Mouse (Mus musculus): Measurements from ENCODE around the gene Ptpn1. TPM values are rescaled to one million over a fixed set of nuclear protein-coding genes. Genes with fewer than 3 reads are reported as not detected.

Ptpn1 gene
- total RNA-seq, 2 experiments from 2014 or later = 13.8 to 58.4 TPM

DNA sequence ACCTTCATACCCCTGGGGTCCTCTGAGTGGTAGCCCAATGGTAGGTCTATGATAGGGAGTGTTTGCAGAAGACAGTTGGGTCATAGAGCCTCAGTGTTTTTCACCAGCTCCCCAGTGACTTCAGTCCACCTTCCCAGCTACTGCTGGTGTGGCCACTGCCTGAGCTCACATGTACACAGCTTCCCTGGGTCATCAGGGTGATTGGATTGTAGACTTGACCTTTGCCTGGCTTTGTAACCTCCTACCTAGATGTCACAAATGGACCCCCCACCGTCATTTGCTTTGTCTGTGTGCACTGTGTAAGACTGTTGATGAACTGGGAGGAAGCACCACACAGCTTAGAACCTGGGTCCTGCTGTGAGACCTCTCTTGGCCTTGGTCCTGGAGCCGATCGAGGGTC lies 12.3 kb downstream of the Ptpn1 start:
- ATAC-seq (replicated peaks; ENCODE audit: poor library complexity) = no peak

DNA sequence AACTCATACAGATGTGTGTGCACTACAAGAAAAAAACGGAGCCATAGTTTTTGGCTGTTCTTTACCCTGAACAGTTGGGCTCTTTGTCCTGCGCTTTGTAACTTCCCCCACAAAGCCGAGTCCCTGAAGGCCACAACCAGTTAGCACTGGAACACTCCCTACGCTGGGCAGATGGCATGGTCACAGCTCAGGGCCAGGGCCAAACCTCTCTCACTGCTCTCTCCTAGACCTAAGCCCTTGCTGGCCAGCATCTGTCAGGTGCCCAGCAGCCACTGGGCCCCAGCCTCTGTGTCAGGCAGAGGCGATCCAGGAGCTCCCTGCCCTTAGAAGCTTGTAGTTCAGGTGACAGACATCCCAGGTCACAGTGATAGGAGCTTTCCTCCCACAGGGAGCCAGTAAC lies 13.6 kb downstream of the Ptpn1 start:
- no peak for ATAC-seq (replicated peaks; ENCODE audit: poor library complexity)

DNA sequence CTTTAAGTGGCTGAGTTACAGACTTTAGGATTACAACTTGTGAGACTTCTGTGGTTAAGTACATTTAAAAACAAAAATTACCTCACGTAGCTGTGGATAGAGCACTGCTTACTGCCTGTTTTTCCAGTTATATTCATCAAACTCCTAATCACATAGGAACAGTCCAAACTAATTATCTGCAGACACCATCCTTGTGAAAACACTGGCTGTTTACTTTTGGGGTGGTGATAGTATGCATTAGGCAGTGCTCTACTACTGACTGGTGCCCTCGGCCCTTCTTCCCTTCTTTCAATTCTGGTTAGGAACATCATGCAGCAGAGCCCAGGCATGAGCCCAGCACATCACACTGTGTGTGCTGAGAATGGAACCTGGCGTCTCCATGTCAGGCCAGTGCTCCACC lies 15.4 kb downstream of the Ptpn1 start:
- peak; percentile 14 for ATAC-seq (replicated peaks; ENCODE audit: poor library complexity)

GRCm38 (mm10) chr2:167948047-167948446 lies 16.2 kb downstream of the Ptpn1 start:
- ATAC-seq (replicated peaks; ENCODE audit: poor library complexity) = no peak

- no peak for ATAC-seq (replicated peaks; ENCODE audit: poor library complexity)
Observed at GRCm38 (mm10) chr2:167948557-167948956, 16.7 kb downstream of the Ptpn1 start.

GRCm38 (mm10) chr2:167949250-167949649 lies 17.4 kb downstream of the Ptpn1 start:
- peak; percentile 83 for ATAC-seq (replicated peaks; ENCODE audit: poor library complexity)

GRCm38 (mm10) chr2:167949808-167950207 lies 18.0 kb downstream of the Ptpn1 start:
- no peak for ATAC-seq (replicated peaks; ENCODE audit: poor library complexity)

DNA sequence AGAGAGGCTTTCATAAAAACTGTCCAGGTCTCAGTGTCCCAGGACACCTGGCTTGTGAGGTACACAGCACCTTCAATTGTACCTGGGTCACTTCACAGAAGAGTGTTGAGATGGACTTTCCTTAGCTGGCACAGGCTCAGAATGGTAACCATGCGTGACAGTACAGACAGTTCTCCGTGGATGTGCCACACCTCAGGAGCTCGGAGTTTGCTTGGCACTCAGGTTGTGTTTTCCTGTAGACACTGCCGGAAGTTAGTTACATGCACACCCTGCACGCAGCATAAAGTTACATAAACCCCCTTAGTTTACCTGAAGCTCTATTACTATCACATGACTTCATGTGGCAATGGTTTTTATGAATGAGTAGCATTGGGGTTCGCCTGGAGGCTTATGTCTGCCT lies 18.8 kb downstream of the Ptpn1 start:
- ATAC-seq (replicated peaks; ENCODE audit: poor library complexity) = no peak

DNA sequence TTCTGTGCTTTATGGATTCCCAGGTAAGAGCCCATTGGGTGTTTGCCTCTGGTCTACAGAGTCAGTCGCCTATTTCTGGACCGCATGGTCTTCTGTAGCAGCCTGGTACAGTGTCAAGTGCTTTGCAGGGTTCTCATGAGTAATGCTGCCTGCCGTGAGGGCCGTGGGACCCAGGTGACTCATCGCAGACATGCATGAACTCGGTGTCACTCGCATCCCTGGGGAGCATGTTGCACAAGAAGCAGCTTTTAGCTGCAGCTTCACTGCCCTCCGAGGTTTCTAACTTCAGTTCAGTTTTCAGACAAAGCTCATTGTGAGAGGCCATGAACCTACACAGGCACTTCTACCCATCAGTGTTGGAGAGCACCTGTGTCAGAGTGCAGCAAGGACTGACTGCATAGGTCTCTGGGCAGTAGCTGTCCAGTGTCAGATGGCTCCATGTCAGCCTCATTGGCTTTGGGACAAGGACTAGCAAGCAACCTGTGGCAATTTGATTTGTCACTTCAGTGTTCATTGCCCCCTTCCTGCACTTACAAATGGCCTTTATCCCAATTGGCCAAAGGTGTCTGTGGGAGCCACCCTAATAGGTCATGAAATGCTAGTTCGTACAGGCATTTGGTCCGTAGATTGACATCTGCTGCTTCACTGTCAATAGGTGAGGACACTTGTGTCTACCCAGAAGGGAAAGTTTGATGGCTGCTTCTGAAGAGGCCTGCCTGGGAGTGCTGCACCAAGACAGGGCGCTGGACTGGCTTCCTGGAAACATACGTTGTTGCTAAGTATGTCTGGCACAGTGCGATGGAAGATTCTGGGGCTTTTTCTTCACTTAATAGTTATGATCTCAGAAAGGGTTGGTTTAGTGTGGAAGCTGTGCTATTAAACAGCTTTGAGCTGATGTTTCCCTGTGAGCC lies 19.7 kb downstream of the Ptpn1 start:
- no peak for ATAC-seq (replicated peaks; ENCODE audit: poor library complexity)

- ATAC-seq (replicated peaks; ENCODE audit: poor library complexity) = no peak
Observed at GRCm38 (mm10) chr2:167953819-167954218, 22.0 kb downstream of the Ptpn1 start.

DNA sequence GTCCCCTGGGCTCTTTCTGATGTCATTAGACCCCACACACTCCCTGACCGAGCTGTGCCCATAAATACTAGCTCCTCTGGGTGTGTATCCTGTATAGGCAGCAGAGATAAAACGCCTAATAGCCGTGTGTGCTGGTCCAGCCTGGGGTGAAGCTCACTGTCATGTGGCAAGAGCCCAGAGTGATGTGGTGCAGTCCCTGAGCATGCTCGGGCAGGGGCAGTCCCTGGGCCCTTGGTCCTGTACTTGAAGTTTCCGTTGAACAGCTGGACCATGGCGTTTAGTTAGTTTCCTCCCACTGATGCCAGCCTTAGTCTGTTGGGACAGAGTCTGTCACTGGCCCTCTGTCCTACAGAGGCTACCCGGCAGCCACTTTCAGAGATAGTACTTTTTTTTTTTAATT lies 23.1 kb downstream of the Ptpn1 start:
- ATAC-seq (replicated peaks; ENCODE audit: poor library complexity) = no peak

GRCm38 (mm10) chr2:167957539-167957938 lies 25.7 kb downstream of the Ptpn1 start:
- ATAC-seq (replicated peaks; ENCODE audit: poor library complexity) = peak; percentile 49; the same call in 1 of the 2 replicates

- no peak for ATAC-seq (replicated peaks; ENCODE audit: poor library complexity)
Observed at GRCm38 (mm10) chr2:167958082-167958788, 26.4 kb downstream of the Ptpn1 start.

DNA sequence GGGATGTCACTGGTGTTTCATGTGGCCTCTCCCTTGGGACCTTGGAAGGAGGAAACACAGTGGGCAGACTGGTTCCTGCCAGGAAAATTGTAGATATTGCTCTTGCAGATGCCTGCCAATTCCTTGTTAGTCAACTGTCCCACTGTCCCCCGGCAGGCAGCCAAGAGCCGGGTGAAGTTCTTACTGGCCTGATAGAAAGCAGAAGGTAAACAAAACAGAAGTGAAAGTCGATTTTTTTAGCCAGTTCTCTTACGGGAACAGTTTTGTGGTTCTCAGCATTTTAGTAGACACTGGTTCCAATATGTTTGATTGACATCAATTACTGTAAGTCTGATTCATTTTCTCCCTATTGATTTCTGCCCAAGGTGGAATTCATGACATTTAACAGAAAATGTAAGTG lies 27.0 kb downstream of the Ptpn1 start:
- peak; percentile 56 for ATAC-seq (replicated peaks; ENCODE audit: poor library complexity)

DNA sequence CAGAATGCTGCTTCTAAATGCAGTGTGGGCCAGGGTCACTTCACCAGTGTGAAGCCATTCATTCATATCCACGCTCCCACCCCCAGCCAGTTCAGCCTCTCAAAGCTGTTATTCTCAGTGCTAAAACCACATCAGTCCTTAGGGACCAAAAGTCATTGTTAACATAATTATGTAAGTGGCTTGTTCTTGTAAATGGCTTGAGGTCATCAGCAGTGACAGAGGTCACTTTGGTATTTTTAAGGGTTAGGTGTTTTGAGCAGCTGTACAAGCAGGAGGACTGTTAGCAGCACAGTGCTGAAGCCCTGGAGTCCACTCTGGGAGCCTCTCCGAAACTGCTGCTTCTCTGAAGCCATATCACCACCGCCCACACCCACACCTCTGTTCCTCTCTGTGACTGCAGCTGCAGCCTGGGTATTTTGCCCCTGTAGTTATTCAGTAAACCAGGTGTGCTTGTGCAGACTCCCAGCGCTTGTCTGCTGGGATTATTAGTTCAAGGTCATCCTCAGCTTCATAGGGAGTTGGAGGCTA lies 27.6 kb downstream of the Ptpn1 start:
- ATAC-seq (replicated peaks; ENCODE audit: poor library complexity) = peak; percentile 39; the same call in 1 of the 2 replicates

- no peak for ATAC-seq (replicated peaks; ENCODE audit: poor library complexity)
Observed at GRCm38 (mm10) chr2:167959996-167960395, 28.1 kb downstream of the Ptpn1 start.

DNA sequence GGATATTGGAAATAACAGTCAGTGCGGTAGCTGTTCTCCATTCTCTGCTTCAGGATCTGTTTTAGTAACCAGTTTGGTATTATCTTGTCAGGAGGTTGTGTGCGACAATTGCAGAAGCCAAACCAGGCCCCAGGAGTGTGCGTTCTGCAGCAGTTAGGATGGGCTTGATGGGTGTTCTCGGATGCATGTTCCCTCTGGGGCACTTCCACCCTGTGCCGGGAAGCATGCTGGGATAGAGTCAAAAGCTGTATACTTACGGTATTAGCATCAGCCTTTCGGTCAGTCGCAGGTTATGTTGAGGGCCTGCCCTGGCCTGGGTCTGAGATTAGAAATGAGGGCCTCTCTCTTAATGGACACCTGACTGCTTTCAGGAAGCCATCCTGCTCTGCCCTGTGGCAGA lies 28.7 kb downstream of the Ptpn1 start:
- no peak for ATAC-seq (replicated peaks; ENCODE audit: poor library complexity)

- no peak for ATAC-seq (replicated peaks; ENCODE audit: poor library complexity)
Observed at GRCm38 (mm10) chr2:167962347-167962746, 30.5 kb downstream of the Ptpn1 start.

GRCm38 (mm10) chr2:167963176-167963575 lies 31.3 kb downstream of the Ptpn1 start:
- no peak for ATAC-seq (replicated peaks; ENCODE audit: poor library complexity)

GRCm38 (mm10) chr2:167963778-167964300 lies 32.0 kb downstream of the Ptpn1 start:
- no peak for ATAC-seq (replicated peaks; ENCODE audit: poor library complexity)

GRCm38 (mm10) chr2:167964320-167964719 lies 32.5 kb downstream of the Ptpn1 start:
- no peak for ATAC-seq (replicated peaks; ENCODE audit: poor library complexity)

- no peak for ATAC-seq (replicated peaks; ENCODE audit: poor library complexity)
Observed at GRCm38 (mm10) chr2:167965911-167966310, 34.1 kb downstream of the Ptpn1 start.
